Mouse (Mus musculus) kidney, adult 2 months (tissue): ENCODE measurements around the gene Gxylt2.

Experiments
- CTCF ChIP-seq: fragments of 200-500 bp; conservative IDR thresholded peaks from 2 replicates; pipeline ENCODE4 v1.5.1; 2011; ENCODE audit warnings: low read depth, mild to moderate bottlenecking, control low read depth, low read length, moderate library complexity, mixed read lengths; ENCODE audit not compliant: insufficient read depth, insufficient read length
- POLR2A ChIP-seq: fragments of 200-500 bp; IDR thresholded peaks from one replicate; pipeline ENCODE4 v1.6.1; 2011; ENCODE audit warnings: low read depth, low read length, control low read depth

GRCm38 (mm10) chr6:100775923-100776505 is 71.5 kb downstream of the Gxylt2 start:
- TF ChIP-seq CTCF (no peak), POLR2A (no peak)
